Mouse (Mus musculus) lung, postnatal 0 days (tissue): Measurements from ENCODE around the gene Eif3k.

Source experiments
- CTCF ChIP-seq: IDR thresholded peaks from 2 replicates; pipeline ENCODE4 v1.5.1; 2016; ENCODE audit warnings: antibody characterized with exemption, mild to moderate bottlenecking
- EP300 ChIP-seq: IDR thresholded peaks from 2 replicates; pipeline ENCODE4 v1.6.1; 2016; ENCODE audit warnings: antibody characterized with exemption, mild to moderate bottlenecking, control low read depth

DNA sequence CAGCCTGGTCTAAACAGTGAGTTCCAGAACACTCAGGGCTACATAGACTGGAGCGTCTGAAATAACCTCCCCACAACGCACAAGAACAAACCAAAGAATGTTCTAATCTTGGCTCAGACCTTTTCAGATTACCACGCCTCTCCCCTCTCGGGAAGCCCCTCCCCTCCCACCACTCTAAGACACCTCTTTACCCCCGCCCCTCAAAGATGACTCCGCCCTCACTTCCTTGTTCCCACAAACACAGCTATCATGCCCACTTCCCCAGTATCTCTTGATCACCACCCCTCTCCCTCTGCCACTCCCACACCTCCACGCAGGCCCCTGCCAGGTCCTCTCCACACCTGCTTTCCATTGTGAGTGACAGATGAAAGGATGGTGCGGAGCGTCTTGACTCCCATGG, 27.1 kb upstream of the Eif3k start:
- no peak for TF ChIP-seq CTCF
- no peak for TF ChIP-seq EP300
